Mouse (Mus musculus) left cerebral cortex, adult 18-20 months (tissue): Measurements from ENCODE around the gene Fbxo39. TPM values are rescaled to one million over a fixed set of nuclear protein-coding genes. Genes with fewer than 3 reads are reported as not detected.

ENCODE experiments used
- DNase-seq, 2 experiments: peaks; one replicate each; pipeline ENCODE4 v3.0.0; 2021 to 2022; ENCODE audit warnings: low spot score in 2 of 2, mixed read lengths in 1 of 2
- total RNA-seq, 2 experiments: library from RNA; stranded (reverse); gene quantifications; 2 replicates each; pipeline ENCODE4 v1.2.3; 2021

Gene Fbxo39
- total RNA-seq, 2 experiments from 2014 or later: not detected

DNA sequence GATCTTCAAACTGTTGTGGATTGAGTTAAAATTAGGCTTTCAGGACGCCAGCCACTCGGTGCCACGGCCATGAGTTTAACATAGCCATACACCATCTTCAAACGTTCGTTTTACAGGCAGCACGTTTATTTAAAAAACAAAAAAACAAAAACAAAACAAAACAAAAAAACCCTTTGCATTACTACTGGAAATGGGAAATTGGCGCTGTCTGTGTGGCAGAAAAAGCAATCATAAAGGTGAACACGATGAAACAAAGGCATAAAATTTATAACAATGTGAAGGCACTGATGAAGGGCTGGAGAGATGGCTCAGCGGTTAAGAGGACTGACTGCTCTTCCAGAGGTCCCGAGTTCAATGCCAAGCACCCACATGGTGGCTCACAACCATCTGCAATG, 48.1 kb downstream of the Fbxo39 start, which contains the start of gene Tekt1:
Gene Tekt1 (minus strand): TSS at position 96 of the 395 bp plus-strand sequence.
- DNase-seq: no peak

DNA sequence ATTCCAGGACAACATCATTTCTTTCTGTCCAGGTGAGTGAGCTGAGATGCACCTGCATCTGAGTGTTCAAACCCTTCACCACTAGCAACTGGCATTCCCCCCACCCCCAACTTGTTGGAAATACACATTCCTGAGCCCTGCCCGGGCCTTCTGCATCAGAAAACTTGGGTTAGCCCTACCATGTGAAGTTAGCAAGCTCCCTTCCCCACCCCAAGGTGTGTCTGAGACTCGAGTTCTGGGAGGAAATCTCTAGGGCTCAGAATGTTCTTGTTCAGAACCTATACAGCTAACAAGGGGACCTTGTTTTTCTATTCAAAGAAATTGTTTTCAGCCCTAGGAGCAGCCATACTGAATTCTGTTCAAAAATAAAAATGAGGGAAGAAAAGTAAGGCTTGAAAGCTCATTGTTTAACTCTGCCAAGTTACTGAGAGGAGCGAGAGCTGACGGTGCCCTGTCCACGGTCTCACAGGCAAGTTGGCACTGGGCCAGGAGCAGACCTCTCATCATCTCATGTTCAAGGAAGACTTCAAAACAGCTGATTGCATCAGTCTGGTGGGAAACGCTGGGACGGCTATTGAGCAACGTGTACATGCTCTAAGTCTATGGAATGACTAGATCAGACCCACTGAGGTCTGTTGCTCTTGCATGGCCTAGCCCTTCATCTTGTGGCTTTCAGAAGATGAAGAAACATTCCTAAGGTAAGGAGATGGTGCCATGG, 49.4 kb downstream of the Fbxo39 start:
- no peak for DNase-seq

DNA sequence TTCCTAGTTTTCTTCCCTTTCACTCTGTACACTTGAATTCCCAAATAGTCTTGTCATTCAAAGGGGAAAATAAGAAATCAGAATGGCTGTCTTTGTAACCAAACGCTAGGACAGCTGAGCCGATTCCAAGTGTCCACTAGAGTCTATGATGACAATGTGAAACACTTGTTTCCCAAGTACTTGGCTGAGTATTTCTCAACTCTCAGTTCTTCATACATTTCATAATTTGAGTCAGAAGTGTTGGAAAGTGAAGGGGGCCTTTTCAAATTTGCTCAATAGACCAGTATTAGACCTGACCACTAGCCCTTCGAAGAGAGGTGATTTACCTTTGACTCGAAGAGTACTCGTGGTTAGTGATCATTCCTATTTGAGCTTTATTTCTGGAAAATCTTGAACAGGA, 50.3 kb downstream of the Fbxo39 start:
- DNase-seq: no peak

DNA sequence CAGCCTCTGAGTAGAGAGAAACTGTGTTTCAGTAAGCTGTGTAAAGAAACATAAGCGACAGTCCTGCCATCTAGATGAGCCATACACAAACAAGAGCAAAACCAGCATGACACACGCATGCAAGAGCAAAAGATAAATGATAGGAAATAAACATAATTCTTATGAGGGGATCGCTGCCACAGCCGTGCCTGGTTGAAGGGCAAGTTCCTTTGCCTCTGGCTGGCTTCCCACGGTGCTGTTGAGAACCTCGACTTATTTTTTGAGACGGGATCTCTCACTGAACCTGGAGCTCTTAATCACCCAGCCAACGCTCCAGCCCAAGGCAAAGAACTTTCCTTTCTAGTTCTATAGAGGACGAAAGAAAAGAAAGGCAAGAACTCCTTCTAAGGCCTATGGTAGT, 51.9 kb downstream of the Fbxo39 start:
- no peak for DNase-seq

DNA sequence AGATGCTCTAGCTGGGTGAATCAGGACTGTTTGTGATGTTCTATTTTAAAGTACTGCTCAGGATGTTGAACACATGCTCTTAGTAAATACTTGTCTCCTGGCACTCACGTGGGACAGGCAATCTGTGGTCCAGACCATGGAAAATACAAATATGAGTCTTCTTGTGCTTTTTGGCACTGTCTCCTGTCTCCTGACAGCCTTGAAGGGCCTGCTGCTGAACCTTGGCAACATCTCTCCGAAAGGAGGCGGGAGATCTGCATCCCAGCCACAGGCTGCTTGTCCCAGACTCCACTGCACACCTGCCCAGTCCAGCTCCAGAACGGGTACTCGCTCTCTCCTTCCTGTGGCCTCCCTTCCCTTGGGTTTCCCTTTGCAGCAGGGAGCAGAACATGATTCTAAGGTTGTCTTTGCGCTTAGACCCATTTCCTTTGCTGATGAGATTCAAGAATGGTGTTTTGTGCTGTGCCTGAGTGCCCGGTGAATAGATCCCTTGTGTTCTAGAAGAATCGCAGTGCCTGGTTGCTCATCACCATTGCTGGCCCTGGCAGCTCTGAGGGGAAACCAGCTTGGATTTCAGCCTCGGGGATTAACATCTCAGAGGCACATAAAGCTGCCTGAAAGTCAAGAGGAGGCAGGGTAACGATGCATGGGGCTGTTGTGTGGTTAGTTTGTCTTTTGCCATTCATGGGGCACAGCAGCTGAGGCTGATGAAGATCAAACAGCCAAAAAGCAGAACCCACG, 53.9 kb downstream of the Fbxo39 start:
- DNase-seq: no peak

Other genes with a start within 250 kb of the Fbxo39 start
- 10 to 100 TPM; 80.5 to 83.2 TPM for gene Pitpnm3, start 178.7 kb upstream of the Fbxo39 start, total RNA-seq
- gene Gm43951, start 107.6 kb upstream of the Fbxo39 start, total RNA-seq: 10 to 100 TPM; 12.2 to 13.0 TPM
- gene 4933427D14Rik, start 107.0 kb upstream of the Fbxo39 start, total RNA-seq: 10 to 100 TPM; 33.8 to 34.3 TPM
- gene Txndc17, start 106.9 kb upstream of the Fbxo39 start, total RNA-seq: 10 to 100 TPM; 35.1 to 38.0 TPM
- 10 to 100 TPM; 15.3 to 16.1 TPM for gene Med31, start 98.9 kb upstream of the Fbxo39 start, total RNA-seq
- 10 to 100 TPM; 13.0 to 17.9 TPM for gene Slc13a5, start 47.2 kb upstream of the Fbxo39 start, total RNA-seq
- gene Xaf1, start 12.8 kb upstream of the Fbxo39 start, total RNA-seq: 1 to 10 TPM; 7.5 to 7.6 TPM
- 1 to 10 TPM; 2.4 to 3.1 TPM for gene Tekt1, start 48.0 kb downstream of the Fbxo39 start, total RNA-seq
- 1 to 10 TPM in 1 of 2 experiments, under 1 TPM in 1; 0.61 to 1.3 TPM for gene Smtnl2, start 97.3 kb downstream of the Fbxo39 start, total RNA-seq
- under 1 TPM in 1 of 2 experiments, not detected in 1; 0.23 TPM for gene Ggt6, start 121.1 kb downstream of the Fbxo39 start, total RNA-seq
- 10 to 100 TPM; 53.3 to 53.6 TPM for gene Mybbp1a, start 126.9 kb downstream of the Fbxo39 start, total RNA-seq
- 10 to 100 TPM; 53.7 to 55.4 TPM for gene Spns2, start 175.5 kb downstream of the Fbxo39 start, total RNA-seq
- gene Spns3, start 236.1 kb downstream of the Fbxo39 start, total RNA-seq: under 1 TPM; 0.21 to 0.28 TPM